Mouse (Mus musculus) frontal cortex, postnatal 36 days (tissue): ENCODE measurements around the gene Mgat4a.

Experiments
- DNase-seq, 2 experiments: peaks; one replicate each; pipeline ENCODE4 v3.0.0; 2022; ENCODE audit warnings: low spot score in 2 of 2

Mgat4a gene

GRCm38 (mm10) chr1:37398961-37399360 lies 141.9 kb downstream of the Mgat4a start:
- DNase-seq, result no peak

GRCm38 (mm10) chr1:37396481-37396880 lies 144.3 kb downstream of the Mgat4a start:
- no peak for DNase-seq

GRCm38 (mm10) chr1:37393174-37393573 lies 147.6 kb downstream of the Mgat4a start:
- DNase-seq, result peak; percentile 32 to 54
